9 mouse cellular contexts compared by ENCODE assay signal in the genomic region with DNA sequence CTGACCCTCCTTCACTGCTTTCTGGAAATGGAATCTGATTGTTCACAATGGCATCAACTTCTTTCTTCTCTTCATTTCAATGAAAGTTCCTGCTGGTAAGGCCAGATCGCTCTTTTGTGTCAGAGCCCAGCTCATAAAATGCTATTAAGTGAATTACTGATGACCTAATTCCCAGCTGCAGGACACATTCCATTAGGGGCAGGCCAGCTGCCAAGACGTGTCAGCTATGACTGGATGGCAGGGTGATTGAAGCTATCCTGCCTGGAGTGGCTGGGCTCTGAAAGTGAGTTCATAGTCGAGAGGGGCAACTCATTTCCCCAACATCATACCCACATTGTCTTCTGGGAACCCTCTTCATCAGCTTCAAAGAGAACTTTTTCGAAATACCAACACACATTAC.
A peak's percentile ranks its signal among the peaks of the same experiment; 100 is the strongest.
DNase-seq lines count a peak whose midpoint lies in the region; ATAC-seq lines count a peak whose summit lies in the region.
"Had no signal": no experiment of that assay in that cellular context is flagged by ENCODE, and none has a peak within 500 bp of the region (broad histone marks: within the 10 kb centered on the region; RNA-seq: fewer than 3 reads in every experiment).

No protein-coding gene starts in this region.

- no peaks in the 10 kb centered on the region for H3K36me3 ChIP-seq in kidney, embryonic 14.5 days (ENCODE audit: control insufficient read depth, insufficient read depth, low read length)
- no peaks in the 10 kb centered on the region for H3K36me3 ChIP-seq in liver, embryonic 12.5 days

- ATAC-seq in kidney, embryonic 14.5 days (ENCODE audit: low FRiP score, low TSS enrichment) = no peak
- ATAC-seq in liver, embryonic 12.5 days = no peak
- ATAC-seq: forebrain, embryonic 13.5 days had no signal

- peak; percentile 3 for DNase-seq in kidney, adult 11 months
- peak; percentile 24 for DNase-seq in adrenal gland, postnatal 25 days
- peak; percentile 24 to 44 for DNase-seq in gastrocnemius, postnatal 36 days
- DNase-seq in lung, postnatal 14 days = peak; percentile 19
- DNase-seq in layer of hippocampus, adult 18-20 months (ENCODE audit: low spot score in 2 of 2) = no peak
- no peak for DNase-seq in left cerebral cortex, postnatal 25 days (ENCODE audit: low spot score in 2 of 2)

- intact Hi-C loops in gastrocnemius, postnatal 36 days (cut with DNase I) = no loop called here
- intact Hi-C loops in left cerebral cortex, postnatal 25 days (cut with DNase I) = loop anchor here (10.0 kb wide), 2 partner anchors 166 to 174 kb away; no protein-coding TSS in a partner anchor

- H3K27me3 ChIP-seq in kidney, embryonic 14.5 days (ENCODE audit: control insufficient read depth, insufficient read depth, low read length) = no peaks in the 10 kb centered on the region
- H3K27me3 ChIP-seq in liver, embryonic 12.5 days (replicated peaks) = no peaks in the 10 kb centered on the region
- H3K27me3 ChIP-seq: forebrain, embryonic 13.5 days had no signal

- WGBS in kidney, embryonic 14.5 days = 26% methylated on average over 4 of the region's 4 CpGs
- WGBS in liver, embryonic 12.5 days (ENCODE audit: insufficient replicate concordance) = 52% methylated on average over 4 of the region's 4 CpGs

- peaks cover 6% of the 10 kb centered on the region; the same call in 1 of the 2 replicates for H3K4me1 ChIP-seq in kidney, embryonic 14.5 days (ENCODE audit: control insufficient read depth, insufficient read depth, low read length)
- H3K4me1 ChIP-seq in liver, embryonic 12.5 days = no peaks in the 10 kb centered on the region

- H3K9ac ChIP-seq in kidney, embryonic 14.5 days (ENCODE audit: low read depth, low read length) = no peak overlapping the region
- no peak overlapping the region for H3K9ac ChIP-seq in liver, embryonic 12.5 days
- H3K9ac ChIP-seq: forebrain, embryonic 13.5 days had no signal

- no peak overlapping the region for H3K4me3 ChIP-seq in kidney, embryonic 14.5 days (ENCODE audit: low read length)
- H3K4me3 ChIP-seq in liver, embryonic 12.5 days = no peak overlapping the region
- H3K4me3 ChIP-seq: forebrain, embryonic 13.5 days had no signal

- no peak overlapping the region for H3K4me2 ChIP-seq in kidney, embryonic 14.5 days (replicated peaks; ENCODE audit: low read depth, low read length)
- H3K4me2 ChIP-seq in liver, embryonic 12.5 days = no peak overlapping the region
- H3K4me2 ChIP-seq: forebrain, embryonic 13.5 days had no signal

- H3K9me3 ChIP-seq in kidney, embryonic 14.5 days (ENCODE audit: control insufficient read depth, low read length) = no peaks in the 10 kb centered on the region
- H3K9me3 ChIP-seq in liver, embryonic 12.5 days (replicated peaks) = no peaks in the 10 kb centered on the region
- H3K9me3 ChIP-seq: forebrain, embryonic 13.5 days had no signal

- no peak overlapping the region for H3K27ac ChIP-seq in kidney, embryonic 14.5 days (ENCODE audit: low read depth, low read length)
- H3K27ac ChIP-seq in liver, embryonic 12.5 days = no peak overlapping the region
- H3K27ac ChIP-seq: forebrain, embryonic 13.5 days had no signal

Comparison
In these comparisons a context has a peak if more than half of its experiments do, and no peak if none do; other contexts are left out.
1. DNase-seq: peak in kidney, adult 11 months (single experiment), adrenal gland, postnatal 25 days (single experiment), gastrocnemius, postnatal 36 days (2 of 2) and lung, postnatal 14 days (single experiment); none in layer of hippocampus, adult 18-20 months (0 of 2) and left cerebral cortex, postnatal 25 days (0 of 2).